Mouse (Mus musculus): Measurements from ENCODE around the gene Nfia.

The Nfia gene

DNA sequence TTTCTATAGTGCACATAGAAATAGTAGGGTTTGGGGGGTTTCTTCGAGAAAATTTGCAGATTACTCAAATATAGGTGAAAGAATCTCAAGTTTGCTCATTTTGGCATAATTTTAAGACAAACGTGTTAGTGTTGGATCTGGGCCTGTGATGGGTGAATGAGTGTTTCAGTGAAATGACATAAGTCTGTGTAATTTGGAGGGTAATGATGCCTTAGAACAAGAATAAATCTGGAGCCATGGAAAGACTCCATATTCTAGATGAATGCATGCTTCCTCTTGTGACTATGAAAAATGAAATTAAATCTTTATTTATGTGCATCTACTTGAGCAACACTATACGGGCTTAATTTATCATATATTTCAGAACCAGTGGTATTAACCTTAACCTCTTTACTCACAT lies 44.2 kb downstream of the Nfia start:
- no peak for DNase-seq

DNA sequence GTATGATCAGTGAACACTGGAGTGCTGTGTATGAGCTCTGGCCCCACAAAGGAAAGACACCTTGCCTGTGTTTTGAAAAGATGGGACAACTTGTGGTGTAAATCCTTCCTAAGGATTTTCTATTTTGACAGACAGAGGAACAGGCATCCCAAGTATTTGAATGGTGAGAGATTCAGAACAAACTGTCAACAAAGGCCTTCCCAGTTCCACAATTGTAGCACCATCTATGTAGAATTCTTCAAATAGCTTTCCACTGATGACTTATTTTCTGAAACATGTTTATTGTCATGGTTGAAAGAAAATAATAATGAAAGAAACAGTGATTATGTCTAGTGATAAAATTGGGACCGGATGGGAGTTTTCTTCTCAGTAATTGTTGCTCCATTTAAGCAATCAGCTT lies 45.2 kb downstream of the Nfia start:
- DNase-seq: no peak

DNA sequence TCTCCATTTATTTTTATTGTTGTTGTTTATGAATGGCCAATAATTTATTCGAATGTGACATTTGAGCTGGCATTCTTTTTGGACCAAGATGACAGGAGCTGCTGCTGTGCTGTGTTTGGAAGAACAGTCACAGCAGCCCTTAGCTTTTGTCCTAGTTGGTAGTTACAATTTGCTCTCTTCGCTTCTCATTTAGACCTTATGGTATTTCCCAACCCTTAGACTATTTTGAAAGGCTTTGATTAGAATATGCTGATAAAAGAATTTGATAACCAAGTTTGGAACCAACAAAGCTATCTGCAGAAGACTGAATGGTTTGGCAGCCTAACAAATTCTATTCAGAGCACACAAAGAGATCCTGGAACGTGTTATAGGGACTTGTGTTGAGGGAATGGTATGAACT lies 46.0 kb downstream of the Nfia start:
- no peak for DNase-seq

DNA sequence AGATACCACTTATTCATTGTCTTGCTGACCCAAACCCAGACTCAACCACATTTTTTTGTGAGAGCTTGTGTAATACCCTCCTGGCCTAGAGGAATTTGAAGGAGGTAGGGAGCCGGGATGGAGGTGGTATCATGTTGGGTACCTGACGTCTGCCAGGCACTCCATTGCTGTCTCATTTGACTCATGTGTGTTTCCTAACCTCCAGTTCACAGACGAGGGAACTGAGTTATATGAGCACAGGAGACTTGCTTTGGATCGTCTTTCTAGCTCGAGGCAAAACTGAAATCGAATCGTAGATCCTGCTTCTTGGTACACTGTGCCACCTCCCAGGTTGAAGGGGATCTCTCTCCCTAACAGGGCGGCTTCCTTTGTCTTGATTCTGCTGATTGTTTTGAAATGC lies 46.6 kb downstream of the Nfia start:
- no peak for DNase-seq

DNA sequence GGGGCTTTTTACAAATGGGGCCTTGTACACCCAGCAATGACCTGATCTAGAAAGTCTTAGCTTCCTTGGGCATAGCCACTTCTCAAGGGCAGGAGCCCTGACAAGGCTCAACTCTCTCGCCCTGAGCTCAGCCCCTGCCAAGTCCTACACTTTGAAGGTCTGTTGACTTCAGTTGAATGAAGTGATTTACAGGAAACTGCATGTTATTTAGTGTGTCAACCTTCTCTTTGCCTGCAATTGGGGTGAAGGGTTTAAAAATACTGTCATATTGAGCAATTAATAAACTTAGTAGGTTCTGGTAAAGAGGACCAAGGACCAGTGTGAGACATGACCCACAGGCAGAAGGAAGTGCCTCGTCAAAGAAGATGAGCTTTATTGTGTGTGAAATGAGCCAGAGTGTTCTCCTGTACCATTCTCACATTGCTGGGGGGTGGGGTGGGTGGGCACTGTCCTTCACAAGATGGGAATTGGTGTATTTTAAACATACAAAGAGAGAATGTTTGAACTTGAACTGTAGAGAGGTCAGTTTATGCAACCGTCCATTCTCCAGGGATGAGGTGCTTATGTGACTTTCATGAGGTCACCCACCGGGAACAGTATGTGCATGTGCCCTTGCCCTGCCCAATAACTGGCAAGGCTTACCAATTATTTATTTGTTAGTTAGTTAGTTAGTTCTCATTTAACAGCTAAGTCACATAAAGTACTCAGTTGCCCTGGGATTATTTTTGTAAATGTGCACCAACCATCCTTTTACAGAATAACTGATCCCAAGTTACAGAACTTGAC lies 48.1 kb downstream of the Nfia start:
- DNase-seq: no peak

DNA sequence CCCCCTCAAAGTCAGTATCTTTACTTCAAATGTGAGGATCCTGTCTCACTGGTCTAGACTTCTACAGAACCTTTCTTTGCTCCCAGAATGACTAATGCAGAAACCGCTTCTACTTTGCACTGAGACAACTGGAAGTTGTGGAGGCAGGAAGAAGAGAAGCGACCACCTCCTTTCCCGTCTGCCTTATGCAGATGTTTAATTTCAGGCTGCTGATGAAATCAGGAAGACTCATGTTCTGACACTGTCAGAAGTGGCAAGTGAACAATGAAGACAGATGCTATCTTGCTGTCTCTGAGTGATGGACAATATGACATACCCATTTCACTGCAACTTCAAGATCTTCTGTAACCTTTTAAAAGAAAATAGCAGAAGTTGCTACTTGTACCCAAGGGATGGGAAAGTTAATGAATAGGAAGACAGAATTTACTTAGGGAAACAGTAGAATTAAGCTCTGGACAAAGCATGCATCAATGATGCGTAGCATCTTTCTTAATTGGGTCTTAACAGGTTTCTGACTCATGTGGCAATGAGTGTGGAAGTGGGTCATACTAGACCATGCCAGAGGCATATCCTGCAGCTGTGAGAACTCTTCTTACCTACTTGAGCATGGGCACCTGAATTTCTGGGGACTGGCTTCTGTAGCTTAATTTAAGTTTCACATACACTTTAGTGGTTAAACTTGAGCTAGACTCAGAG lies 49.2 kb downstream of the Nfia start:
- DNase-seq: no peak

DNA sequence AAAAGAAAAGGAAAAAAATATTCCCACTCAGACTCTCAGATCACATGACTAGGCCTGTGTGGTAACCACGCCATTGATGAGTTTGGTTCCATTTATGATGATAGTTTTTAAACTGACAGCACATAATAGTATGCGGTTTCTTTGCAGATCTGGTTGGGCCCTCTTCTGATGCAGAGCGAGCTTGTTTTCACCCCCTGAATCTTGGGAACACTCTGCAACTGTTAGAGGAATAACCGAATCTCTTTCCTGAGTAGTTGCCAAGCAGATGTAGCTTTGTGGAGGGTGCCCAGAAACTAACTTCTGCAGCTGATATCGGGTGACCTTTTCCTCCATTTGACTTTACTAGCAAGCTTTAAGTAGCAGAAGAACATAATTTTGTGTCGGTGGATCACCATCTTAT lies 51.0 kb downstream of the Nfia start:
- DNase-seq: no peak

DNA sequence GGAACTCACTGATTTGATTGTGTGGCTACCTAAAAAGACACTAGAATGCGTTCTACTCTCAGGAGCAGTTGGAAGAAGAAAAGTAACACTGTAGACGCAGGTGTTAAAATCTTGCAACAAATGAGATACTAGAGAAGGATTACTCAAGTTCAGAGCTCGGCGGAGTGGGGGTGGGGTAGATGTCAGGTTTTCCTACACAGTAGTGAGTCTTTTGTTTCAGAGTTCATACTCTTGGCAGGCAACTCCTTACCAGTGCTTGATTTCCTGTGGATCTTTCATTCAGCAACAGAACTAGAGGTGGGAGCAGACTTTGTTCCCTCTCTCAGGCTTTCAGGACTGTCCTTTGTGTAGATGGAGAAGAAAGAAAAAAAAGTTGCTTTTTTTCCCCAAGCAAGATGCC lies 51.9 kb downstream of the Nfia start:
- no peak for DNase-seq

DNA sequence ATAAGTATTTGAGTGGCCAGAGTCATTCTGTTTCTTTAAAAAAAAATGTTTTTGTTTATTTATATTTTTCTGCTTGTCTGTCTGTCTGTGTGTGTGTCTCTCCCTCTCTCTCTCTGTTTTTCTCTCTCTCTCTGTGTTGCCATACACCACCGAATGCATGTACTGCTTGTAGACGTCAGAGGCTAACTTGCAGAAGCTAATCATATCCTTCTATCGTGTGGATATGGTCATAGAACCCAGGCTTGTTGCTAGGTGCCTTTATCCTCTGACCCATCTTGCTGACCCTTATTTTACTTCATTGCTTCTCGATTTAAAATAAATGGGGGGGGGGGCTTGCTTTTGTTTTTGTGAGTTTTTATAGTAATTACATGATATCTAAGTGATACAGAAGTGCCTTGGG lies 52.9 kb downstream of the Nfia start:
- no peak for DNase-seq

DNA sequence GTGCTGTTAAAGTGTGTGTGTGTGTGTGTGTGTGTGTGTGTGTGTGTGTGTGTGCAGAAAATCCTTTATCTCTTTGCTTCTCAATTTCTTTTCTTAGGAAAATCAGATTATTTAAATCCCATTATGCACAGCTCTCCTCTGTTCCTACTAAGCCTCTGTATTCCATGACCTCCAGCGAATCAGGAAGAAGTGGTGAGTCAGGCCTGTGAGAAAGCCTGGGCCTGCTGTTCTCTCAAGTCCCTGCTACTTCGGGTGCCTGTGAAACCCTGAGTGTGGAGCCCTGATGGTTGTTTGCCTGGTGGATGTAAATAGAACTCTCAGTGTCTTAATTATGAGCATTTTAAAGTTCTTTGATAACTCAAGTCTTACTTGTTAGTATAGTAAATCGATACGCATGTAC lies 53.3 kb downstream of the Nfia start:
- no peak for DNase-seq

DNA sequence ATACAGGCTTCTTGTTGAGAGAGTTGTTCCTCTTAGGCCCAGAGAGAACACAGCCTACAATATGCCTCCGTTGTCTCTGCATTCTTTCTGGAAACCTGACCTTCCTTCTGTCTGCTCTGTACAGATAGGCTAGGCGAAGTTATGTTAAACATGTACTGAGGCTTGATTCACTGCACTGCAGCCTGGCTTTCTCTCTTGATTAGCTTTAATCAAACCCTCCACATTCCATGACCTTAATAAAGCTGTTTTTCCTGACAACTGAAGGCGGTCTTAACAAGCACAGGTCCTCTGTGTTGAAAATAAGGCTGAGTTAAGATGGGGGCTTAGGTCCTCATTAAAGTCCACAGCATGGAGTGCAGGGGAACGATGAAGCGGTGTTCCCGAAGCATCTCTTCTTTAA lies 54.6 kb downstream of the Nfia start:
- DNase-seq: no peak

DNA sequence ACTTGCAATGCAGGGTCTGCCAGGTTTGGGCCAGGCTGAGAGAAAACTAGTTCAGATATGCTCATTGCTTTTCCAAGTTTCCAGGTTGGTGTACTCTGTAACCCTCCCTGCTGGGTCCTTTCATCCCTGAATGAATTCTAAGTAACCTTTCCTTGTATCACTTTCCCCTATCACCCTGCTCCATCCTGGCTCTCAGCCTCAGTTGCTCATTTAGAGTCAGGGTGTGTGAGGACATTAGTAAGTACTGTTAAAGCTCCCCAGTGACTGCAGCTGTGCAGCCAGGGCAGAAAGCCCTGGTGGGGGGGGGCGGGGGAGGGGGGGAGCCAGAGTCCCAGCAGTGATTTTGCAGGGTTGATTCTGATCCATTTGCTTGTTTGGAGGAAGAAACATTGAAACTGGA lies 56.0 kb downstream of the Nfia start:
- no peak for DNase-seq

DNA sequence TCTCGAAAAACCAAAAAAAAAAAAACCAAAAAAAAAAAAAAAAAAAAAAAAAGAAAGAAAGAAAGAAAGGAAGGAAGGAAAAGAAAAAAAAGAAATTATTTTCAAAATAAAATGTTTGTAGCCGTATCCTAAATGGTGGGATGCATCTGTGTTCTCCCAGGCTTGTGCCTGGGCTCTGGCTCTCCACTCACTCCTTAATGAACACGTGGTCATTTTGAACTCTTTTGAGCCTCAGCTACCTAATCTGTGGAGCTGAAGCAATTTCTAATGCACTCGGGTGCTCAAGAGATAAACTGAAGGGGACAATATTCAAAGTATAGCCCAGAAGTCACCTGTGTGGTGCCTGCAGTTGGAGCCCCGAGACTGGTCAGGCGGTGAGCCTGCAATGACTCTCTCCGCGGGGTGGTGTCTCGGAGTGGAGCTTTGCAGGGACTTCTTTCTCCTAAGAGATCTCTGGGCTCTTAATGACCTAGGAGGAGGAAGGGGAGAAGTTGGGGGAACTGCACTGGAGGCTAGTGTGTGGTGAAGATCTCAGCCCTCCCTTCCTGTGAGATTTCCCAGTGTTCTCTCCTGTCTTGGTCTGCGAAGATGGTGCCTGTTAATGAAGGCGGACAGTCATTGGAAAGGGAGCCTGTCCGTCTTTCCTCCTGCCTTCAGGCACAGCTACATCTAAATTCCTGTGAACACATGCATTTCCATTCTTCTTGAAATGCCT lies 57.0 kb downstream of the Nfia start:
- DNase-seq: no peak

DNA sequence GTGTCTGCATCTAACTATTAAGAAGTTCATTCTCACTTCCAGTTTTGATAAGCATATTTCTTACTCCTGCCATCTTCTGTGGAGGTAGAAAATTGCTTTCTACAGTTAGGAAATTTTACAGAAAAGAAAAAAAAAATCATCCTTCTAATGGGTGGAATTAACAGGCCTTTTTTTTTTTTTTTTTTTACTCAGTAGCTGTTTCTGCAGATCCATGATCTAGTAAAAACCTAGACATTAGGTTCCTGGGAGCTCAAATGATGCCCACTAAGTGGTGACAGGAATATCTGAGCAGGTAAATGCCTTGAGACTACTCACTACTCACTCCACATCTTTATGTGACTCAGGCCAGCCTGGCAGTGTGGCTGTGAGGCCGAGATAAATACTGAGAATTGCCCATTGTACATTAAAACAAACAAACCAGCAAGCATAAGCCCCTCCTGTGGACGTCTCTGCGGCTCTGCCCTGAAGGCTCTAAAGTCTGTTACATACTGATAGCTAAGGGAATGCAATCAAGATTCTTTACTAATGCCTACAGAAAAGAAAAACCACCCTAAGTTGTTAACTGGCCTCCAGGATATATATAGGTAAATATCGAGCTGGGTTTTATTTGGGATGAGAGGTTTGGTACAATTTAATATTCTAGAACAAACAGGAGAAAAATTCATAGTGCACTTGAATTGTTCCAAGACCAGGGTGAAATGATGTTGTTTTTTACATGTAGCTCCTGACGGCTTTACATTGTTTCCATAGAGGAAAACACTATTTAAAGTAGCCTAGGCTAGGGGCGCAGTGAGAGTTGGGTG lies 57.7 kb downstream of the Nfia start:
- DNase-seq: no peak

DNA sequence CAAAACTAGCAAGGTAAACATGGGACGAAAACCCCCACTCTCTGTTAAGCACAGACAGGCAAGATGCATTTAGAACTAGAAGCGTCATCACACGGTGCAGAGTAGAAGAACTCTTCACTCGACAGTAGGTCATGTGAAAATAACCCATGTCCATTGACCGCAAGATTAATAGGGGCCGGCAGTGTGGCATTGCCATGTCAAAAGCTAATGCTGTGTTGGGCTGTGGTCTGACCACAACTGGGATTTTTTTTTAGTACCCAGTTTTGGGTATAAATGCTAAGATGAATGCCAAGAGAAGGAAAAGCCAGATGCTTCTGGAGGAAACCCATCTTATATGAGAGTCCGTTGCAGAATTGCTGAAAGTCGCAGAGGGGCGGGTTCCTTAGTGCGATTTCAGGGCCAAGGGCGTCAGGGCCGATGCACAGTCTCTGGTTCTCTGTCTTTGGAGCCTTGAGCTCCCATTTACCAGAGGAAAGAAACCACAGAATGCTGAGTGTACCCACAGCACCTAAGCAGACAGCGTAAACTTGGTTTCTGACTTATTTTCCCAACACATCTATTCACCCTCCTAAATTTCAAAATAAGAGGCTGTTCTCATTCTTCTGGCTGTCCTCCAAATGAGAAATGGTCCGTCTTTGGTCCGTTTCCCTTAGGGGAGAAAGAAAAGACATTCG lies 58.5 kb downstream of the Nfia start:
- no peak for DNase-seq

DNA sequence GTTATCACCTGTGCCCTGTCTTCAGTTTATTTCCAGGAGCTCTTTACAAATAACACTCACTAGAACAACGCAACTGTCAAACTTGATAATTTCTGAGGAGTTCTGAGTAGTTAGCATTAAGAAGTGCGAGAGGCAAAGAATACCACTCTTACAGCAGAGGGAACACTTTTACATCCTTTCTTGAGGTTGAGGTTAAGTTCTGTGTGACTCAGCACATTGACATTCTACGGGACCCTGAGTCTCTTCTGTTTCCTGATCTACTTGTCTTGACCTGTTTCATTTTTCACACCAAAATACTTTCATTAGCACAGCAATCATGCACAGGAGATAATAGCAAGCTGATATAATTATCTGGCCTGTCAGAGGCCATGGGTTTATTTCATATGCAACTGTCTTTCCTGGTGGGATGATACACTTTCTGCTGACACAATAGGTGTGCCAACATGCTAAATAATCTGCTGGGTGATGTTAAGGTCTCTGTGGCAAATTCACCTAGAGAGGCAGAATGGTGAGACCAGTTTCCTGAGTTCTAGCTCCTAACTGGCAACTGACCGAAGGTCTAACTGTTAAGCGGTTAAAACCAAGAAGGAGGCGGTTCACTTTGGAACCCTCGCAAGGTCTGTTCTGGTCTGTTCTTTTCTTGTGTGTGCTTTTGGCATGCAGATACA lies 59.2 kb downstream of the Nfia start:
- no peak for DNase-seq

DNA sequence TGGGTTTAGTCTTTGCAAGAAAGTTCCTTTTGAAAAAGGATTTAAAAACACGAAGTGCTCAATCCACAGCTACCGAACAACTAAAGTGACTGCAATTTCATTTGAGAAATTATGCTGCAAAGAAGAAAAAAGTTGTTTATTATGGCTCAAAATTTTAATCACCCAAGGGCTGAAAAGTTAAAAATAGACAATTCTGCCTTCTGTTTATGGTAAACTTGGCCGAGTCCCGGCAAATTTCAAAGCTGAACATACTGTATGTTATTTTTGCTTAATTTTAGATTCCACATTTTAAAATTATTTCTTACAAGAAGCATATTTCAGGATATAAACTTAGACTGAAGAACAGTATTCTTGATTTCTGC lies 59.7 kb downstream of the Nfia start:
- DNase-seq: no peak

DNA sequence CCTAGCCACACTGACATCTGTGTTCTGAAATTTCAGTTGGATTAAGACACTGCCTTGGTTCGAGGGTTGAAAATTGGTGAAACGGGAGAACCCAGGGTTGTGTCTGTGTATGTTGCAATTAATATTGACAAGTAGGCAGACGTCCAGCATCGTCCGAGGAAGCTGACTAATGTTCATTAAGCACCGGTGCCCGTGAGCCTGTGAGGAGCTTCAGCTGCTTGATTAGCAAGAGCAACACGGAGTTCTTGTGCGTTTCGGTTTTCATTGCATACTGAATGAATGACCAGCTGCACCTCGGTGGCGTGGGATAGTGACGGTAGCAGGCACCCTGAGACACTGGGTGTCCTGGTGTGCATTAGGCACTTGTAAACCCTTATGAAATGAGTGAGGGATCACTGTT lies 64.3 kb downstream of the Nfia start:
- no peak for DNase-seq

DNA sequence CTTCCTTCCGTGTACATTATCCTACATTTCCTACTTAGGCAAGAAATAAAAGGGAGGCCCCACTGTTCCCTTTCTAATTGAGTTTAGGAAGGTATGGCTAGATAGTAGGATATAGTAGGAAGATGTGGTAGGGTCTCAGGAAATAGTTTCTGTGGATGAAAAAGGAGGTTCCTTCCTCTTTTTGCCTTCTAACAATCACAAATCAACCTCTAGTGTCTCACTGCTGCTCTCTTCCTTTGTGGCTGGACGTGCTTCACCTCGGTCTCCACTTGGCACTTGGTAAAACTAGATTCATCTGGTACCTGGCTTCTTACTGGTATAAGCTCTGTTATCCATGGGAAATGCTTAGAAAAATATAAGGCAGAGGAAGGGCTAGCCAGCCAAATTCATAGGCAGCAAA lies 65.2 kb downstream of the Nfia start:
- DNase-seq: no peak

DNA sequence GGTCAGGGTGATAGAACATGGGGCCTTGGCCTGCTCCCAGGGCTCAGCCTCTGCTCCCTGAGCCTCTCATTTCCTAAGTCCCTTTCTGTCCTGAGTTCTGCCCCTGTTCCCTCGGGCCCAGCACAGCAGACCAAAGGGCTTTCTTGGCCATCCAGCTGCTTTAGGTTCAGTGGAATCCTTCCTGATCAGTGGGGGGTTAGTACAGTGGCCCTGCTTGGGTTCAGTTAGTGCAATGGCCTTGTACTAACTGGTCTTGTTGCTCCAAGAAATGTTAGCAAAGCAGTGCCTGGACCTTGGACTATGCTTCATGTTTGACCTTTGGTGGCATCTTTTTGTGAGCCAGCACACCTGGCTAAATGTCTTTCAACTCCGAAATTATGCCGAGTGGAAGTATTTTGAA lies 66.1 kb downstream of the Nfia start:
- no peak for DNase-seq

DNA sequence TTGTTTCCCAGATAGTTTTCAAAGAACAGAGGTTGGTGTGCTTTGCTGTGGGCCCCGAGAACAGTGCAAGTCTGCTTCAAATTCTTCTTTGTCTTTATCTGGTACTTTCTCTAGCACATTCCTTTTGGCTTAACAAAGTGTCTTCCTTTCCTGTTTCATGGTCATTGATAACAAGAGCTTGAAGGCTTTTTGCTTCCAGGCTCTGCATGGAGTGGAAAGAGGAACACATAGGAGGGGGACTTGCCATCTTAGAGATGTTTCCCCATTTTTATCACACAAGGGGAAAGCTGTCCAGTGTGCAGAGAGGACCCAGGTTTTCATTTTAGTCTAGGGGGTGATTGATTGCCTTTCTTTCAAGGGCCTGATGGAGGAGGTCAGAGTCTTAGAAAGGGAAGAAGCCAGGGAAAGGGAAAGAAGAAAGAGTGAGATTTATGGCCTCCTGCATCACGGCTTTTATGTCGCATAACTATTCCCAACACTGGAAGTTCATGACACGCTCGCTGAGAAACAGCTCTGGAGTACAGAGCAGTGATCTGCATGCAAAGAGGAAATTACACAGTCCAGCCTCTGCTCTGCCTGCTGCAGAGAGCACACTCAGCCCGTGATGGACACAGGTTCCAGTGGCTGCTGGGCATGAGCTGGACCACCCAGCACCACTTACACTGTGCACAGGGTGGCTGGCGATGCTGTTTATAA lies 67.0 kb downstream of the Nfia start:
- DNase-seq: no peak
